Mouse (Mus musculus) embryonic fibroblast, embryonic 13.5 days (primary cell): ENCODE measurements at regions not wholly inside any gene's neighbourhood (a gene's known extent, or its start where the extent isn't known, plus 50 kb on each side); places are given as distances from the start of the nearest gene placed in this dataset.

Experiments used
- CTCF ChIP-seq: IDR thresholded peaks from 2 replicates; pipeline ENCODE4 v1.5.1; 2011; ENCODE audit warnings: mild to moderate bottlenecking, control low read depth, low read length, moderate library complexity, borderline replicate concordance; ENCODE audit not compliant: insufficient read depth
- POLR2A ChIP-seq: IDR thresholded peaks from 2 replicates; pipeline ENCODE4 v1.6.1; 2011; ENCODE audit warnings: low read depth, mild to moderate bottlenecking, control low read depth, low read length, moderate library complexity

DNA sequence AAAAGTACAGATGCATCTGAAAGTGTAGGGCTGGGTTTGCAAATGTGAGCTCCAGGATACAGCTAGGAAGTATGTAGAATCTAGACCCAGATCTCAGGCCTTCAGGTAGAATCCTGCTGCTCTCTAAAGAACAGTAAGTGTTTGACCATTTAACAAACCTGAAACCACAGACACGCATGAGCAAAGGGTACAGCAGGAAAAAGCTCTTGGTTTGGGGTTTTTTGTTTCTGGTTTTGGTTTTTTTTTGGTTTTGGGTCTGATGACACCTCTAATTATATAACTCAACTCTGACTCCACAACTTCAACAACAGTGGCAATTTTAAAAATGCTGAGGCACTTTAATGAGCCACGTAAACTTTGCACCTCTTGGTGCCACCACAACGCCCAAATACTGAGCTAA, 165.3 kb upstream of the Smim15 start:
- no peak for TF ChIP-seq CTCF
- TF ChIP-seq POLR2A: no peak
